ENCODE assay signal across 23 mouse cellular contexts in genomic region chr2:102266911-102267310, GRCm38 (mm10).
"Had no signal": no experiment of that assay in that cellular context is flagged by ENCODE, and none has a peak within 500 bp of the region (broad histone marks: within the 10 kb centered on the region; RNA-seq: fewer than 3 reads in every experiment).

No protein-coding gene starts in this region.

- H3K4me1 ChIP-seq: limb, embryonic 15.5 days; megakaryocyte, embryonic 14.5 days; midbrain, embryonic 10.5 days; stomach, embryonic 15.5 days had no signal

- ATAC-seq: intestine, postnatal 0 days; liver, postnatal 0 days had no signal

- H3K4me3 ChIP-seq: layer of hippocampus, adult 2 months; left cerebral cortex, adult 2 months; limb, embryonic 12.5 days; limb, embryonic 15.5 days; megakaryocyte, embryonic 14.5 days; midbrain, embryonic 10.5 days; stomach, embryonic 15.5 days had no signal

- H3K36me3 ChIP-seq: limb, embryonic 12.5 days; limb, embryonic 15.5 days; midbrain, embryonic 10.5 days; stomach, embryonic 15.5 days had no signal

- H3K9ac ChIP-seq: limb, embryonic 12.5 days; limb, embryonic 15.5 days; liver, embryonic 14.5 days; liver, postnatal 0 days; stomach, embryonic 15.5 days had no signal

- DNase-seq: kidney, adult 2 months; kidney, postnatal 25 days; layer of hippocampus, adult 9-11 months; layer of hippocampus, postnatal 36 days; left cerebral cortex, postnatal 4 days; liver, postnatal 0 days; midbrain, embryonic 14.5 days; right cerebral cortex, adult 18-20 months; right cerebral cortex, postnatal 14 days; right cerebral cortex, postnatal 4 days; spleen, adult 18-20 months; thymus, postnatal 25 days had no signal

- H3K9me3 ChIP-seq: limb, embryonic 12.5 days; limb, embryonic 15.5 days; midbrain, embryonic 10.5 days; stomach, embryonic 15.5 days had no signal

- H3K27me3 ChIP-seq: limb, embryonic 12.5 days; limb, embryonic 15.5 days; stomach, embryonic 15.5 days had no signal

- H3K27ac ChIP-seq: kidney, postnatal 0 days; layer of hippocampus, adult 2 months; left cerebral cortex, adult 2 months; limb, embryonic 12.5 days; limb, embryonic 15.5 days; liver, embryonic 14.5 days; midbrain, embryonic 10.5 days; stomach, embryonic 15.5 days had no signal

- H3K4me2 ChIP-seq: limb, embryonic 12.5 days; limb, embryonic 15.5 days; liver, embryonic 11.5 days; stomach, embryonic 15.5 days had no signal
